Mouse (Mus musculus) heart, embryonic 16.5 days (tissue): ENCODE measurements around the gene Scn1b. TPM values are rescaled to one million over a fixed set of nuclear protein-coding genes. Genes with fewer than 3 reads are reported as not detected.

Experiments
- ATAC-seq: fragments of 200-750 bp; cut with Nextera tagmentation; replicated peaks from 2 replicates; pipeline ENCODE4 v1.8.0; 2017; ENCODE audit warnings: moderate number of reproducible peaks; ENCODE audit not compliant: insufficient read depth, low FRiP score; ENCODE audit errors: extremely low read depth
- H3K27ac ChIP-seq: fragments of 300-500 bp; sonication (generic); 2 replicates; pipeline ENCODE4 v1.5.1; 2014; ENCODE audit warnings: mild to moderate bottlenecking, low read length, control low read depth, moderate library complexity
- H3K27me3 ChIP-seq: fragments of 300-500 bp; sonication (generic); 2 replicates; pipeline ENCODE4 v1.6.1; 2014; ENCODE audit warnings: low read length, mixed read lengths; ENCODE audit not compliant: control insufficient read depth, insufficient read depth
- H3K36me3 ChIP-seq: fragments of 300-500 bp; sonication (generic); 2 replicates; pipeline ENCODE4 v1.6.1; 2014; ENCODE audit not compliant: control insufficient read depth, insufficient read depth
- H3K4me1 ChIP-seq: fragments of 300-500 bp; sonication (generic); 2 replicates; pipeline ENCODE4 v1.6.1; 2014; ENCODE audit warnings: low read length, mixed read lengths; ENCODE audit not compliant: control insufficient read depth, insufficient read depth
- H3K4me2 ChIP-seq: fragments of 300-500 bp; sonication (generic); 2 replicates; pipeline ENCODE4 v1.6.1; 2014; ENCODE audit warnings: low read depth, mild to moderate bottlenecking, control low read depth, low read length
- H3K4me3 ChIP-seq: fragments of 300-500 bp; sonication (generic); 2 replicates; pipeline ENCODE4 v1.5.1; 2014; ENCODE audit warnings: mild to moderate bottlenecking, control low read depth, low read length
- H3K9ac ChIP-seq: fragments of 300-500 bp; sonication (generic); 2 replicates; pipeline ENCODE4 v1.6.1; 2014; ENCODE audit warnings: low read length, control low read depth
- H3K9me3 ChIP-seq: fragments of 300-500 bp; sonication (generic); replicated peaks from 2 replicates; pipeline ENCODE4 v1.6.1; 2016; ENCODE audit warnings: low read length; ENCODE audit not compliant: control insufficient read depth
- whole genome bisulfite sequencing: fragments of 180-500 bp; shearing (Covaris S2); extraction: QIAGEN DNeasy Blood & Tissue Kit; methylation state at CpG from one replicate; pipeline ENCODE4 v1.1.7; 2014; 5-methylcytosine and 5-hydroxymethylcytosine counted together
- polyA plus RNA-seq: library from polyadenylated mRNA; unstranded; fragments of >200 nt; fragmentation: Nextera tagmentation; extraction: Ambion mirVana; gene quantifications from 2 replicates; pipeline ENCODE4 v1.2.1, GENCODE M21; 2015

The Scn1b gene
- polyA plus RNA-seq, 1 experiment from 2014 or later, result 2.8 TPM

DNA sequence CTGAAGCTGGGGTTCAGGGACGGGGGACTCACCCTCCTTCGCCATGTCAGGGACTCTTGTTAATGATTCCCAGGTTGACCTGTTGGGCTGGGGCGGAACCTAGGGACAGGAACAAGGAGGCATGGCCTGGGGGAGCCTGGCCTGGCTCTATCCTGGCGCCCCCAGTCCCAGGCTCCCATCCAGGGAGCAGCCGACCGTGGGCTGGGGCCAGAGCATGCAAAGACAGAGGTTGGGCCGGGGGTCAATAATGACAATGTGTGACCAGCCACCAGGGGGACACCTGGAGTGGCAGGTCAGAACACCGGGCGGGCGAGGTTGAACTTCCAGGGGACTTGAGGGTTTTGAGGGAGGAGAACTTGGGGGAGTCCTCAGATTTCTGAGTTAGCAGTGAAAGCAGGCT, 12.2 kb downstream of the Scn1b start:
- Histone ChIP-seq H3K27ac (no peak overlapping the region), H3K36me3 (no peaks in the 10 kb centered on the region), H3K9ac (no peak overlapping the region; the same call in 1 of the 2 replicates), H3K4me3 (no peak overlapping the region), H3K27me3 (no peaks in the 10 kb centered on the region), H3K4me2 (peak overlapping the region; percentile 43; the same call in 1 of the 2 replicates), H3K9me3 (no peaks in the 10 kb centered on the region), H3K4me1 (peaks cover 27% of the 10 kb centered on the region)
- ATAC-seq, result no peak
- 69% methylated on average over 10 of the region's 10 CpGs for WGBS

- Histone ChIP-seq H3K36me3 (no peaks in the 10 kb centered on the region), H3K4me3 (no peak overlapping the region), H3K27ac (no peak overlapping the region), H3K9ac (no peak overlapping the region), H3K4me1 (peaks cover 35% of the 10 kb centered on the region), H3K4me2 (no peak overlapping the region), H3K9me3 (no peaks in the 10 kb centered on the region), H3K27me3 (no peaks in the 10 kb centered on the region)
- 83% methylated on average over 6 of the region's 6 CpGs for WGBS
- no peak for ATAC-seq
These were observed 13.0 kb downstream of the Scn1b start for GRCm38 (mm10) chr7:31113800-31114199.

DNA sequence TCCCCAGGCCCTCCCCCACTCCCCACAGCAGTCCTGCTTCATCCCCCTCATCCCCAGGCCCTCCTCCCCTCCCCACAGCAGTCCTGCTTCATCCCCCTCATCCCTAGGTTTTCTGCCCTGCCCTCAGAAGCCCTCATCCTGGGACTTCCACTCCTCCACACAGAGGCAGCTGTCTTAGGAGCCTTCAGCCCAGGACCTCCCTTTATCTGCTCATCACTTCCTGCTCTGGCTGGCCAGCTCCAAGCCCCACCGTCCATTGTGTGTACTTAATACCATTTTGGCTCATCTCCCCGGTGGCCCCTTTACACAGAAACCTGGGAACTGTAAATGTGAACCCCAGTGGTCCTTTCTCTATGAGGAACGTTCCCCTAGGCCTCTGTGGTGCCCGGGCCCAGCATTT, 14.8 kb downstream of the Scn1b start:
- Histone ChIP-seq H3K4me2 (no peak overlapping the region), H3K9me3 (no peaks in the 10 kb centered on the region), H3K9ac (no peak overlapping the region), H3K27me3 (no peaks in the 10 kb centered on the region), H3K36me3 (no peaks in the 10 kb centered on the region), H3K27ac (no peak overlapping the region), H3K4me3 (no peak overlapping the region), H3K4me1 (peaks cover 32% of the 10 kb centered on the region)
- ATAC-seq, result no peak
- WGBS, result 40% methylated on average over 4 of the region's 4 CpGs

DNA sequence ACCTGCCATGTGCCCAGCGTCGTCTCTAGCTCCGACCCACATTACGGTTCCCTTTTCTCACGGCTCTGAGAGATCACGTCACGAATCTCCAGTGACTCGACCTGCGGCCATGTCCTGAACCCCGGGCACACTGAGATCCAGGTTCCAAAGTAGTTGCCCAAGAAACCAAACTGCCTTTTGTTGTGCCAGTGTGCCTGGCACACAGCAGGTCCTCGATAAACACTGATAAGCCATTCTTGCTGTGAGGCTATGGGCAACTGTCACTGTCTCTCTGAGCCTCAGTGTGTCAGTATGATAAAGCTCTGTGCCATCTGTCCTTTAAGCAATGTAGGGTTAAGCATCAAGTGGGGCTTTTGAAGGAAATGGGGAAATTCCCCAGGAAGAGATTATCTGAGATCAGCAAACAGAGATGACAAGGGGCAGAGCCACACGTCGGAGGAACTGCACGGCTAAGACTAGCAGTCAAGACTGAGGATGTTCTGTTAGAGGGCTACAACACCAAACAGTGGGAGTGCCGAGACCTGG, 15.9 kb downstream of the Scn1b start:
- H3K4me3 ChIP-seq, result no peak overlapping the region
- no peaks in the 10 kb centered on the region for H3K9me3 ChIP-seq
- 74% methylated on average over 15 of the region's 15 CpGs for WGBS
- H3K27me3 ChIP-seq, result no peaks in the 10 kb centered on the region
- H3K27ac ChIP-seq, result no peak overlapping the region
- H3K4me2 ChIP-seq, result no peak overlapping the region
- H3K4me1 ChIP-seq, result peaks cover 29% of the 10 kb centered on the region
- no peaks in the 10 kb centered on the region for H3K36me3 ChIP-seq
- no peak for ATAC-seq
- H3K9ac ChIP-seq, result no peak overlapping the region

- H3K36me3 ChIP-seq, result no peaks in the 10 kb centered on the region
- no peak overlapping the region for H3K4me3 ChIP-seq
- 78% methylated on average over 5 of the region's 5 CpGs for WGBS
- H3K4me1 ChIP-seq, result peaks cover 24% of the 10 kb centered on the region
- H3K27ac ChIP-seq, result no peak overlapping the region
- H3K4me2 ChIP-seq, result no peak overlapping the region
- H3K27me3 ChIP-seq, result no peaks in the 10 kb centered on the region
- no peaks in the 10 kb centered on the region for H3K9me3 ChIP-seq
- no peak for ATAC-seq
- H3K9ac ChIP-seq, result no peak overlapping the region
These were observed 17.0 kb downstream of the Scn1b start for GRCm38 (mm10) chr7:31109796-31110195.

- 31% methylated on average over 7 of the region's 7 CpGs for WGBS
- Histone ChIP-seq H3K36me3 (no peaks in the 10 kb centered on the region), H3K4me2 (no peak overlapping the region), H3K4me1 (peaks cover 24% of the 10 kb centered on the region), H3K4me3 (no peak overlapping the region), H3K9me3 (no peaks in the 10 kb centered on the region), H3K9ac (no peak overlapping the region), H3K27me3 (peaks cover 3% of the 10 kb centered on the region), H3K27ac (peak overlapping the region; percentile 9; the same call in 1 of the 2 replicates)
- peak; percentile 62 for ATAC-seq
These were observed 17.7 kb downstream of the Scn1b start for GRCm38 (mm10) chr7:31109091-31109490.

- Histone ChIP-seq H3K27ac (no peak overlapping the region), H3K4me1 (peaks cover 24% of the 10 kb centered on the region), H3K36me3 (no peaks in the 10 kb centered on the region), H3K4me3 (no peak overlapping the region), H3K27me3 (peaks cover 8% of the 10 kb centered on the region), H3K9me3 (no peaks in the 10 kb centered on the region), H3K9ac (no peak overlapping the region), H3K4me2 (no peak overlapping the region)
- 85% methylated on average over 11 of the region's 11 CpGs for WGBS
- ATAC-seq, result no peak
These were observed 19.0 kb downstream of the Scn1b start for GRCm38 (mm10) chr7:31107781-31108180.

DNA sequence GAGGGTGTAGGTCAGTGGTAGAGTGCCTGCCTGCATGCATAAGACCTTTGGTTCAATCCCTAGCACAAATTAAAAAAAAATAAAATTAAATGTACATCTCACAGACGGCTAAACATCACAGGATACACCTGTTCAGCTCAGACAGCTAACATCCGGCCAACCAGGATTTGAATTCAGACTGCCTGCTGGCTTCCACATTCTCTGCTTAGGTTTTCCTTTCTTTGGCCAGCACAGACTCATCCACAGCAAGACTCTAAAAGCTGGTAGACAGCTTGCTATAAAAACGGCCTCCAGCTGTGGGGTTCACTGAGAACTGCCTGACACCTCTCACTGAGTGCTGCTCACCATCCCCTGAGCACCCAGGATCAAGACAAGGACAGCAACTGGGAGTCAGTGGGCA, 20.6 kb downstream of the Scn1b start:
- no peak overlapping the region for H3K4me2 ChIP-seq
- H3K4me3 ChIP-seq, result no peak overlapping the region
- H3K36me3 ChIP-seq, result no peaks in the 10 kb centered on the region
- H3K9me3 ChIP-seq, result no peaks in the 10 kb centered on the region
- H3K4me1 ChIP-seq, result peaks cover 19% of the 10 kb centered on the region
- H3K27ac ChIP-seq, result no peak overlapping the region
- 55% methylated on average over 3 of the region's 3 CpGs for WGBS
- H3K9ac ChIP-seq, result no peak overlapping the region
- no peak for ATAC-seq
- peaks cover 8% of the 10 kb centered on the region for H3K27me3 ChIP-seq

DNA sequence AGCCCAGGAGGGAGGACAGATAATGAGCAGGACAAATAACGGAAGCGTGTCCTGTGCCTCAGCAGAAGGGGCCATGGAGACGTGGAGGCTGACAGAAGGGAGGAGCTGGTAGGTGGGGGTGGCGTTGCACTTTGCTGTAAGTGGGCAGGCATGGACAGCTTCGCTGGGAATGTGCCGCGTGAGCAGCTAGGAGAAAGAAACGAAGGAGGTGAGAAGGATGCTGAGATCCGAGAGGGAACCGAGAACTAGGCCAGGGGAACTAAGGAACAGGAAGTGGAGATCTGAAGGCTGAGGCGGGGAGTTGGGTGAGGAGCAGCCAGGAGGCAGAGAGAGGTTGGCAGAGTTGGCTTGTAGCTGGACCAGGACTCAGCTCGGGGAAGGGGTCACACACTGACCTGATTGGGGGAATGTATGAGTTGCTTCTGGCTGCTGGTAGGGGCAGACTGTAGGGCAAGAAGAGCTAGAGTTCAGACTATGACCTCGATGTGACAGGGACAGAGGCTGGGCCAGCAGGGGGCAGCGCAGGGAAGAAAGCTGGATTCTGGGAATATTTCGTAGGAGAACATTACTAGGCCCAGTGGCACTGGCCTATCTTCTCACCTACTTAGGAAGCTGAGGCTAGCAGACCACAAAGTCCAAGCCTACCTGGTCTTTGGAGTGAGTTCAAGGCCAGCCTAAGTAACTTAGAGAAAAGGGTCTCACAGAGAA, 21.6 kb downstream of the Scn1b start:
- H3K4me1 ChIP-seq, result peaks cover 18% of the 10 kb centered on the region
- H3K27me3 ChIP-seq, result peaks cover 8% of the 10 kb centered on the region
- H3K27ac ChIP-seq, result no peak overlapping the region
- H3K4me3 ChIP-seq, result no peak overlapping the region
- no peak for ATAC-seq
- H3K9me3 ChIP-seq, result no peaks in the 10 kb centered on the region
- no peaks in the 10 kb centered on the region for H3K36me3 ChIP-seq
- WGBS, result 37% methylated on average over 15 of the region's 15 CpGs
- H3K9ac ChIP-seq, result no peak overlapping the region
- H3K4me2 ChIP-seq, result no peak overlapping the region
